Mouse (Mus musculus) retina, postnatal 7 days (tissue): ENCODE measurements at regions not wholly inside any gene's neighbourhood (a gene's known extent, or its start where the extent isn't known, plus 50 kb on each side); places are given as distances from the start of the nearest gene placed in this dataset.

ENCODE experiments used
- DNase-seq: peaks from one replicate; pipeline ENCODE4 v3.0.0-alpha.2; 2012; ENCODE audit warnings: low read depth, low spot score

GRCm38 (mm10) chr16:39512774-39513173 lies 471.4 kb upstream of the Lsamp start:
- no peak for DNase-seq

DNA sequence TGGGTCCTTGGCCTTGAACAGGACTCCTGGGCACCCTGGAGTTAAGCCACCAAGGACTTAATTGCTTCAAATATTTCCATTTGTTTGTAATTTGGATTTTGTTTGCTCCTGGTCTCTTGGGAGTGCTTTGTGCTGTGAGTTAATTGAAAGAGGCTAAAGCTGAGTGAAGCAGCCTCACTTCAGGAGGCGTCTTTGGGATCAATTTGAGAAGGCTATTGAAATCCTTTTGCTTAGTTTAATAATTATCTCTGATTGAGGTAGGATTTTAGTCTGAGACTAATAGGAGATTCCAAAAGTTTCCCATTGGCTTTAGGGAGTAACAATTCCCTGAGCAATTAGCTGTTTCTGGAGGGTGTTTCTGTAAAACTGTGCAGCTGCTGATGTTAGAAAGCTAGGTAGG lies 470.5 kb upstream of the Lsamp start:
- DNase-seq = no peak

- DNase-seq = peak; percentile 11
Measured at GRCm38 (mm10) chr16:39531106-39531505, 453.1 kb upstream of the Lsamp start.

GRCm38 (mm10) chr16:39532770-39533169 lies 451.4 kb upstream of the Lsamp start:
- DNase-seq = no peak

DNA sequence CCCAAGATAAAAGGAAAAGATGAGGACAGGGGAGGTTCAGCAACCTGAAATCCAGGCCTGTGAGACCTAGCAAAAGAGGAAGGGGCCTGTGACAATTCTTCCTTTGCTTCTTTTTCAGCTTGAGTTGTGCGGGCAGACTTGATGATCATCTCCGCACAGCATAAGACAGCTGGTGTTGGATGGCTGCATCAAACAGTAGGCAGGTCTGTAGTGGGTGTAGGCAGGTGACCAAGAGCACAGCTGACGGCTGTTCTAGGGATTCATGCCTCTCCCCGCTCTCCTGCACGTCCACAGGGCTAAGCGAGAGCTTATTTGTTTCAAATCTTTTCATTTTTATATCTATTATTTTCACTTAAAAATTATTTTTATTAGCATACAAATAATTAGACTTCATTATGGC lies 450.8 kb upstream of the Lsamp start:
- no peak for DNase-seq

GRCm38 (mm10) chr16:39553316-39553715 lies 430.8 kb upstream of the Lsamp start:
- no peak for DNase-seq

- DNase-seq = no peak
Measured at GRCm38 (mm10) chr16:39576620-39577019, 407.5 kb upstream of the Lsamp start.

GRCm38 (mm10) chr16:39579621-39580020 lies 404.5 kb upstream of the Lsamp start:
- no peak for DNase-seq
